Mouse (Mus musculus) hindbrain, embryonic 10.5 days (tissue): ENCODE results near the gene Dthd1. TPM values are rescaled to one million over a fixed set of nuclear protein-coding genes. Genes with fewer than 3 reads are reported as not detected.

Experiments used
- DNase-seq: peaks from one replicate; pipeline ENCODE4 v3.0.0-alpha.2; 2017; ENCODE audit warnings: low spot score
- H3K27ac ChIP-seq: fragments of 300-500 bp; sonication (generic); 2 replicates; pipeline ENCODE4 v1.5.1; 2016; ENCODE audit warnings: mild to moderate bottlenecking, moderate library complexity
- H3K27me3 ChIP-seq: fragments of 300-500 bp; sonication (generic); 2 replicates; pipeline ENCODE4 v1.6.1; 2016; ENCODE audit warnings: mild to moderate bottlenecking; ENCODE audit not compliant: poor library complexity, insufficient read depth, severe bottlenecking
- H3K36me3 ChIP-seq: fragments of 300-500 bp; sonication (generic); 2 replicates; pipeline ENCODE4 v1.6.1; 2016; ENCODE audit warnings: mild to moderate bottlenecking, moderate library complexity
- H3K4me1 ChIP-seq: fragments of 300-500 bp; sonication (generic); replicated peaks from 2 replicates; pipeline ENCODE4 v1.6.1; 2016; ENCODE audit warnings: mild to moderate bottlenecking
- H3K4me3 ChIP-seq: fragments of 300-500 bp; sonication (generic); 2 replicates; pipeline ENCODE4 v1.5.1; 2016; ENCODE audit warnings: mild to moderate bottlenecking, moderate library complexity
- H3K9me3 ChIP-seq: fragments of 300-500 bp; sonication (generic); 2 replicates; pipeline ENCODE4 v1.6.1; 2016; ENCODE audit warnings: mild to moderate bottlenecking, moderate library complexity
- WGBS: fragments of 180-500 bp; shearing (Covaris S2); methylation state at CpG from one replicate; pipeline ENCODE4 v1.1.7; 2016; 5-methylcytosine and 5-hydroxymethylcytosine counted together
- polyA plus RNA-seq: library from polyadenylated mRNA; unstranded; fragments of >200 nt; fragmentation: Nextera tagmentation; extraction: Ambion mirVana; gene quantifications from 2 replicates; pipeline ENCODE4 v1.2.1, GENCODE M21; 2016

Dthd1 gene
- polyA plus RNA-seq = not detected in 2 replicates

DNA sequence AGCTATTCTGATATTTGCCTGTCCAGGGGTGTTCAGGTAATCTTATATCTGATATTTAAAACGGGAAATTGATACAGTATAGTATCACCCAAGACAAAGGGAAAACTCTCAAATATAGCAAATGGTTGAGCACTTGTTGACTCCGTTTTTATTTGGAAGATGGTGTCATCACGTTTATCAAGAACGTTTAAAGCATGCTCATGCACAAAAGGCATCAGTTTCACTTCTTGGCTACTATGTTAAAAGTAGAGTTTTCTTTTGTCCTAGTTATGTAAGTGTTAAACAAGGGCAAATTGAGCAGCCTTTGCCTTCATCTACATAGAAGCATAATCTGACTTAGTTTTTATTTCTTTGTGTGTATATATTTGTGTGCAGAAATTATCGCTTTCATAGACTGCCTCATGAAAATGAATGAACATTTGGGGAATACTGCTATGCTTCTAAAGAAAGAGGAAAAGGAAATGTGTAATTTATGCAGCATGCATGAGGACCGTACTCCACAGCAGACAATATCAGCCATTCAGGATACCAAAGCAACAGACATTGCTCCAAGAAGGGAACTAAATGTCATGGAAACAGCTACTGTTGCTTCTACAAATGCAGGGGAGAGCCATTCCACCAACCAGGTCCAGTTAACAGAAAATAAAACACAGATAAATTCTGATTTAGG is at the start of gene Dthd1:
Gene Dthd1, plus strand, starts transcription at position 422 of the 670 bp plus-strand sequence.
- WGBS = 72% methylated on average over 6 of the region's 6 CpGs
- DNase-seq = no peak

GRCm38 (mm10) chr5:62764161-62764560 is 49.5 kb upstream of the Dthd1 start:
- peaks cover 2% of the 10 kb centered on the region; the same call in 1 of the 2 replicates for H3K4me1 ChIP-seq
- no peak overlapping the region for H3K27ac ChIP-seq
- H3K9me3 ChIP-seq = no peaks in the 10 kb centered on the region
- DNase-seq = no peak
- no peak overlapping the region for H3K4me3 ChIP-seq
- 83% methylated on average over 5 of the region's 5 CpGs for WGBS
- no peaks in the 10 kb centered on the region for H3K36me3 ChIP-seq
- peaks cover 17% of the 10 kb centered on the region for H3K27me3 ChIP-seq

More for the DNA sequence above, at the start of gene Dthd1:
- Histone ChIP-seq H3K36me3 (no peaks in the 10 kb centered on the region), H3K27me3 (no peaks in the 10 kb centered on the region), H3K9me3 (0 out of 2 replicates have a peak, but pooled peaks cover 1% of the 10 kb centered on the region), H3K27ac (no peak within 1 kb of the TSS), H3K4me3 (no peak within 1 kb of the TSS), H3K4me1 (no peaks in the 10 kb centered on the region)

DNA sequence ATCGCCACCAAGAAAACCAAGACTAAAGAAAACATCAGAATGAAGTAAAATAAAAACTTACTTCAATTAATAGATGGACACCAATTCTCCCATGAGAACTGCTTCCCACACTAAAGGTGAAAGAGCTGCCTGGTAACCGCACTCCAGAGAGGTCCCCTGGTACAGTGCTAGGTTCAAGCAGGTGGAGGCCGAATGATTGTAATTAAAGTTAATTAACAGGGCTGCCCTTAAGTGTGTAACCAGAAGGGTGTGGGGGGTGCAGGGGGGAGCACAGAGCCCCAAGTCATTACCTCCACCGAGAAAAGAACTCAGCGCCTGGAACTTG is 48.2 kb upstream of the Dthd1 start:
- peaks cover 17% of the 10 kb centered on the region for H3K27me3 ChIP-seq
- H3K27ac ChIP-seq = peak overlapping the region; percentile 81
- WGBS = 19% methylated on average over 5 of the region's 5 CpGs
- peaks cover 2% of the 10 kb centered on the region; the same call in 1 of the 2 replicates for H3K4me1 ChIP-seq
- H3K36me3 ChIP-seq = no peaks in the 10 kb centered on the region
- peak overlapping the region; percentile 68 for H3K4me3 ChIP-seq
- no peaks in the 10 kb centered on the region for H3K9me3 ChIP-seq
- DNase-seq = no peak

DNA sequence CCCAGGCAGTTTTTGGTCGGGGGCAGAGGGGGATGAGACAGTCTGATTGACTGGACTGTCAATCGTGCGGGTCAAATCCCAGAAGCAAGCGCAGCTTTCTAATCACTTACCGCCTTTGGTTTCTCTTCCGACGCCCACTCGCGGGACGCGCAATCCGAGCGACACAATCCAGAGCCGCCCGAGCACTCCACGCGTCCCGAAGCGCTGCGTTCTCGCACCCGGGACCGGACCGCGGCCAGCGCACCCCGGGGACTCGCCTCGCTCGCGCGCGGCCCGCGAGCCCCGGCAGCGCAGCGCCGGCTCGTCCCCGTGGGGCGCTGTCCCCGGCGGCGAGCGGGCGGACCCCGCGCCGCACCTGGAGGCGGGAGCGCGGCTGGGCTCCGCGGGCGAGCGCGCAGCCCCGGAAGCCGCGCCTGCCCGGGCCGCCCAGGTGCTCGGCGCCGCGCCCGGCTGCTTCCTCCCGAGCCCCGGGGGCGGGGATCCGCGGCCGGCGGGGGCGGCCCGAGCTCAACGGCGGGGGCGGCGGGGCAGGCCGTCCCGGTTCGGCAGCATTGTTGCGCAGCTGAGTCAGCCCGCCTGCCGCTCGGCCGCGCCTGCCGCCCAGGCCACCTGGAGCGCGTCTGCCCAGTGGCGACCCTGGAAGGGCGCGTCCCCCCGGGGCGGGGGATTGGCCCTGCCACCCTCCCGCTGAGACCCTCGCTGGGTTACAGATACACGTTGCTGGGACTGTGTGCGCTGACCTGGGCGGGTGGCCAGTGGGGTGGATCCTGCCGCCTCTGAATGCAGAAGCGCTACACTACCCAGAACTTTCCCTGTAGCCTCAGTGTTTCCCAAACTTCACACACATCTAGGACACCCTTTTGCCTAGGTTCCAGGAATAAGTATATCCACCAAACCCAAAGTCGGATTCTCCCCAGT is 47.6 kb upstream of the Dthd1 start, which contains the start of gene Arap2:
Gene Arap2, minus strand, starts transcription at position 376 of the 918 bp plus-strand sequence.
- peak; percentile 37 for DNase-seq
- H3K4me1 ChIP-seq = peaks cover 2% of the 10 kb centered on the region; the same call in 1 of the 2 replicates
- H3K27ac ChIP-seq = peak within 1 kb of the TSS; percentile 81
- no peaks in the 10 kb centered on the region for H3K9me3 ChIP-seq
- H3K36me3 ChIP-seq = no peaks in the 10 kb centered on the region
- H3K27me3 ChIP-seq = peaks cover 17% of the 10 kb centered on the region
- 2% methylated on average over 106 of the region's 106 CpGs for WGBS
- H3K4me3 ChIP-seq = peak within 1 kb of the TSS; percentile 68

DNA sequence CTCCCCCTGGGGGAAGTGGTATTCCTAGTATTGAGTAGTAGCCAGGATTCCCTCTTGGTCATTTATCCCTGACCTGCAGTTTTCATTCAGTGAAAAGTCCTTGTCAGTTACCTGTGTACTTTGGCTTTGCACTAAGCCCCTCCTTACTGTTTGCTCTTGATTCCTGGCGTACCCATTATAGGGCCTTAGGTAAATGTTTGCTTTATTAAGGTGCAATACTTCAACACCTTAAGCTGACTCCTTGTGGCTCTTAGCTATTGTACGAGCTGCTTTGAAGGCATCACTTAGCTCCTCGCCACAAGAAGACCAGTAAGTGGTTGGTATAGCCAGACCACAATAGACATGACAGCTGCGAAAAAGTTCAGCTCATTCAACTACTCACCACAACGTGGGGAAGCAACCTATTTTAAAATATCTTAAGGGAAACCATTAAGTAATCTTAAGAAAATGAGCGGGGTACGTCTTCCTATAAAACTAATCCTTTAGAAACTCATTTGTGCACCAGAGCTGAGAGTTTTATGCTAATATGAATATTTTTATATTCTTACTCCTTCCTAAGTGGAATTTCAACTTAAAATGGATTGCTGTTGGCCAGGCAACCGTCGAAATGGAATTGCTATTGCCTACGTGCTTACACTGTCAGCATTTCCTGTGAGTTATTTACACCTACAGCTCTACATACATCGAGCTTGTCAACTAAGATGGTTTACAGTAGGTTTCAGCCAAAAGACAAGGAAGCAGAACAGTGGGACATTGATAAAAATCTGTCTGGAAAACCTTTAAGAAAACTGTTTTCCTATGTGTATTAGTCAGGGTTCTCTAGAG is 41.6 kb upstream of the Dthd1 start:
- H3K36me3 ChIP-seq = no peaks in the 10 kb centered on the region
- WGBS = 88% methylated on average over 11 of the region's 11 CpGs
- no peak overlapping the region for H3K4me3 ChIP-seq
- no peak overlapping the region for H3K27ac ChIP-seq
- H3K4me1 ChIP-seq = no peaks in the 10 kb centered on the region
- DNase-seq = no peak
- no peaks in the 10 kb centered on the region for H3K9me3 ChIP-seq
- 0 out of 2 replicates have a peak, but pooled peaks cover under 1% of the 10 kb centered on the region for H3K27me3 ChIP-seq

DNA sequence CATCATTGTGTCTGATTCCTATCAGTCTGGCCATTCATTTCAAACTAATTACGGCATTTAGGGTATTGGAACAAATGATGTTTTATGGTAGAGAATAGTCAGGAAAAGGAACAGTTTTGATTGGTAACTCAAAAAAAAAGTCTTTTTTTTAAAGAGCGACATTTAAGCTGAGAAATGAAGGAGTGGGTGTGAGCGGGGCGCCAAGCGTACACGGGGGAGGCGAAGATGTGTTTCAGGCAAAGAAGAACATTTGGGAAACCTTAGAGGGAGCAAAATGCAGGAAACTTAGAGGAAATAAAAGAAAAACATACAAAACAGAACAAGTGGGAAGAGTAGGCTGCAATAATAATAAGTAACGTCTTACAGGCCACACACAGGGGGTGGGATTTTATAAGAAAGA is 35.8 kb upstream of the Dthd1 start:
- Histone ChIP-seq H3K4me3 (no peak overlapping the region), H3K36me3 (no peaks in the 10 kb centered on the region), H3K27ac (no peak overlapping the region), H3K27me3 (no peaks in the 10 kb centered on the region), H3K9me3 (no peaks in the 10 kb centered on the region), H3K4me1 (no peaks in the 10 kb centered on the region)
- no peak for DNase-seq
- 92% methylated on average over 8 of the region's 8 CpGs for WGBS

DNA sequence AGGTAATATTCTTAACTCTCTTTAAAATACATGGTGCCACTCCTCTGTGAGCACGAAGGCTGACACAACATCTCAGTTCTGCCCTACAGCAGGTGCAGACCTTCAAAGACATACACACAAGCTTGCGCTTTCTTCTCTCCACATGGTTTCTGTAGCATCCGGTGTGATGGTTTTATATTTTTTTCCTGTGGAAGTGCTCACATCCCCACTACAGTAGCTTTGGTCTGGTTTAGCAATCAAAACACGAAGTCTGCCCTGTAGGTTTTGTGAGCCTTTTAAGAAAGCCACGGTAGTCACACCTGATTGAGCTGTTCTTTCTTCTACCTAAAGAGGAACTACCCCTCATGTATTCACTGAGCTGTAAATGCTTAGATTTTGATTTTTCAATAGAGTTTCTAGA is 34.9 kb upstream of the Dthd1 start:
- no peaks in the 10 kb centered on the region for H3K4me1 ChIP-seq
- H3K4me3 ChIP-seq = no peak overlapping the region
- no peak for DNase-seq
- no peaks in the 10 kb centered on the region for H3K36me3 ChIP-seq
- WGBS = 79% methylated on average over 5 of the region's 5 CpGs
- H3K27ac ChIP-seq = no peak overlapping the region
- no peaks in the 10 kb centered on the region for H3K9me3 ChIP-seq
- H3K27me3 ChIP-seq = no peaks in the 10 kb centered on the region

DNA sequence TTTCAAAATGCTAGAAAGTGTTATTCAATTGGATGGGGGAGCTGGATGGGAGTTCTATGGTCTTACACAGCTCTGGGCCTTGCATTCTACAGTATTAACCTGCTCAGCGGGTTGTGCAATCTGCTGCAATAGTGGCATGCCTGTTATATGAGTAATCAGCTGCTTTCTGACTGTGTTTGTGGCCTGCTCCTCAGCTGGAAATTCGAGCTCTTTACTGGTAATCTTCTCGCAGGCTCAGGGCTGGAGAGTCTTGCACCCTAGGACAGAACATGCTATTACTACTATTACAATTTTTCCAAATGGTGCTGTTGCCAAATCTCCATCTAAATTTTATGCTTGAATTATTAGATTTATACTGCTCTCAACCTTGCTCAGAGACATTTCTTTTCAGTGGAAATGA is 26.8 kb upstream of the Dthd1 start:
- WGBS = 85% methylated on average over 3 of the region's 3 CpGs
- no peak overlapping the region for H3K27ac ChIP-seq
- H3K4me3 ChIP-seq = no peak overlapping the region
- H3K9me3 ChIP-seq = no peaks in the 10 kb centered on the region
- no peaks in the 10 kb centered on the region for H3K27me3 ChIP-seq
- no peaks in the 10 kb centered on the region for H3K4me1 ChIP-seq
- H3K36me3 ChIP-seq = no peaks in the 10 kb centered on the region
- DNase-seq = no peak

DNA sequence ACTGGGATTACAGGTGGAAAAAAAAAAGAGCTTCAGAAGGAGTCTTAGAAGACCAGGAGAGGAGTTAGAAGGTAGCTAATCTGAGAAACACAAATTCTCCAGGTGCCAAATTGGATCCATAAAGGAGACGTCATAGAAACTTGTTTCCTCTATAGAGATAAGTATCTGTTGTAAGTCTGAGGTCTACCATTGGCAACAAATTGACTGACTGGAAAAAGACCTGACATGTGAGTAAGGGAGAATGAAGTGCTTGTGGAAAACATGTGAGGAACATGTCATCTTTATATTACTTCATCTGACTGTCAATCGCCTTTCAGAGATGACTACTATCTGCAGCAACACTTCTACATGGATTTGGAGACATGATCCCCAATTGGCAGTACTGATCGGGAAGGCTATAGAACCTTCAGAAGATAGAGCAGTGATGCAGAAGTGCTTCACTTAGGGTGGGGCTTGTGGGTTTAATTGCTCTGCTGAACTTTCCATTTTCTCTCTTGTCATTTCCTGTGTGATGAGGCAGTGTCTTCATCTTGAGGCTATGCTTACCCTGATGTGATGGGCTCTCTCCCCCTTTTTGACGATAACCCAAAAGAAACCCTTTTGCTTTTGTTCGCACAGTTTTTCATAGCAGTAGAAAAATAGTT is 22.6 kb upstream of the Dthd1 start:
- 95% methylated on average over 5 of the region's 5 CpGs for WGBS
- Histone ChIP-seq H3K27ac (no peak overlapping the region), H3K4me3 (no peak overlapping the region), H3K36me3 (no peaks in the 10 kb centered on the region), H3K27me3 (no peaks in the 10 kb centered on the region), H3K9me3 (no peaks in the 10 kb centered on the region), H3K4me1 (no peaks in the 10 kb centered on the region)
- no peak for DNase-seq

DNA sequence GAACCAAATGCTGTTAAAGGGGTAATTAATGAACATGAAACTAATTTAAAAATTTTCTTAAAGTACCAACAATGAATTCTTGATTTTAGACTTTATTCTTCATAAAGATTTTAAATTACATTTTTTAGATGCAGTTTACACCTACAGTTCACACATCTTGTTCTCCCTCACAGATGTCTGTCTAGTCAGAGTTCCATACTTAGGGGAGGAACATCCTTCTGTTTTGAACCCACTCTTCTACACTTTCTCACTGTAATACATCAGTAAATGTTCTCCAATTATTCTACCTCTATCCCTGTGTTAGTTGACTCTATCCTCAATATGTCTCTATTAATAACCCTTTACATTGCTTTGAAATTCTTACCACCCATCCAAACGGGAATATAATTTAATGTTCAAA is 20.8 kb upstream of the Dthd1 start:
- Histone ChIP-seq H3K36me3 (no peaks in the 10 kb centered on the region), H3K4me3 (no peak overlapping the region), H3K4me1 (no peaks in the 10 kb centered on the region), H3K9me3 (no peaks in the 10 kb centered on the region), H3K27me3 (no peaks in the 10 kb centered on the region), H3K27ac (no peak overlapping the region)
- WGBS = 87% methylated on average over 1 of the region's 1 CpGs
- no peak for DNase-seq

DNA sequence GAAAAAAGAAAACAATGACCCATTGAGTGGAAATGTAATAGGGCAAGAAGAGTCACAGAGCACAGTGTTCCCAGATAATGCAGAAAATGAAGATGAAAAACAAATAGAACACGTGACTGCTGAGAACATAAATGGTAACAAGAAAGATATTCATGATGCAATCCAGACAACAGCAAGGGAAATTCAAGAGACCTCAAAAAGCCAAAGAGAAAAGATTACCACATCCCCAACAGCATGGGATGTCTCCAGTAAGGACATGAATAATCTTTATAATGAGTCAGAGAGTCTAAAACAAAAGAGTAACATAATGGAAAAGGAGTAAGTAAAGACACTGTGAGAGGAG is 420 bp downstream of the Dthd1 start:
- Histone ChIP-seq H3K9me3 (no peaks in the 10 kb centered on the region), H3K27me3 (no peaks in the 10 kb centered on the region), H3K27ac (no peak overlapping the region), H3K4me1 (no peaks in the 10 kb centered on the region), H3K36me3 (no peaks in the 10 kb centered on the region), H3K4me3 (no peak overlapping the region)
- DNase-seq = no peak
- WGBS = 62% methylated on average over 1 of the region's 1 CpGs

- Histone ChIP-seq H3K27ac (no peak overlapping the region), H3K9me3 (no peaks in the 10 kb centered on the region), H3K27me3 (no peaks in the 10 kb centered on the region), H3K36me3 (no peaks in the 10 kb centered on the region), H3K4me1 (no peaks in the 10 kb centered on the region), H3K4me3 (no peak overlapping the region)
- 83% methylated on average over 1 of the region's 1 CpGs for WGBS
- DNase-seq = no peak
Measured at GRCm38 (mm10) chr5:62815741-62816140, 2.1 kb downstream of the Dthd1 start.
